Mouse (Mus musculus): Measurements from ENCODE around the gene Apobec4.

DNA sequence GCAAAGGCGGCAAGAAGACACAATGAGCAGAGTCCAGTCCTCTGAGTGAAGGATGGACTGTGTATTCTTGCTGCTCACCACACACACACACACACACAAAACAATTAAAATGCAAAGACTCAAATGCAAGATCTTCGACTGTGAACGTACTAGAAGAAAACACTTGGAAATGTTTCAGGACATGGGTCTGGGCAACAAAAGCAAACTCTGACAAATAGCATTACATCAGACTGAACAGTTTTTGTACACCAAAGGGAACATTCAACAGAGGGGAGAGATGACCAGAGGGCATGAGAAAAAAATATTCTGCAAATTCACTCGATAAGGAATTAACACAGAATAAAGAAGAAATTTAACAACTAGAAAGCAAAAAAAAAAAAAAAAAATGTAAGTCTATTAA, 36.4 kb upstream of the Apobec4 start:
- TF ChIP-seq CTCF (IDR thresholded peaks at IDR 0.05; ENCODE audit: low read depth, low read length), result no peak
- TF ChIP-seq POLR2A (IDR thresholded peaks at IDR 0.05; ENCODE audit: insufficient read depth, low read length), result no peak
- no peak for TF ChIP-seq EP300 (IDR thresholded peaks at IDR 0.05; ENCODE audit: insufficient read depth, low read depth, low read length)
